Mouse (Mus musculus): ENCODE measurements around the gene Neurod4.
"Not testable (repeated sequence)": the region's sequence is repeated elsewhere in the genome, so short reads cannot be mapped to it uniquely, and the experiment has no call there.

- TF ChIP-seq CTCF (IDR thresholded peaks at IDR 0.05; ENCODE audit: low read depth, low read length); POLR2A (IDR thresholded peaks at IDR 0.05; ENCODE audit: extremely low read depth, insufficient read depth, low read length): not testable (repeated sequence)
These were observed 24.1 kb upstream of the Neurod4 start for GRCm38 (mm10) chr10:130304138-130304537.

Measured in liver, adult 2 months (tissue).